Mouse (Mus musculus): Measurements from ENCODE around the gene Aanat.

Aanat gene

DNA sequence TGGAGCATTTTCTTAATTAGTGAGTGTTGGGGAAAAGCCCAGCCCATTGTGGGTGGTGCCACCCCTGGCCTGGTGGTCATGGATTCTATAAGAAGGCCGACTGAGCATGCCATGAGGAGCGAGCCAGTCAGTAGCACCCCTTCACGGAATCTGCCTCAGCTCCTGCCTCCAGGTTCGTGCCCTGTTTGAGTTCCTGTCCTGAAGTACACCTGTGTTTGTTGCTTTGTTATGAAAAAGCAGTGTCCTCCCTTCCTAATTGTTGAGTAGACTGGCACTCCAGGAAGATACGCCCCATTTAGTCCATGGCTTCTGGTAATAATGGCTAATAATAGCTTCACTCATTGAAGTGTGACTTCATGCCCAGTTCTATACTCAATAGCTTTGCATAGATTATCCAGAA, at the start of gene Aanat:
Gene Aanat (plus strand): TSS at position 123 of the 400 bp plus-strand sequence.
- no peak for DNase-seq (ENCODE audit: low spot score in 2 of 2)

GRCm38 (mm10) chr11:116536685-116537084, 49.5 kb upstream of the Aanat start:
- DNase-seq (ENCODE audit: low spot score in 2 of 2) = no peak

- DNase-seq (ENCODE audit: low spot score in 2 of 2) = no peak
These were observed 48.8 kb upstream of the Aanat start for GRCm38 (mm10) chr11:116537388-116537787.

- no peak for DNase-seq (ENCODE audit: low spot score in 2 of 2)
These were observed 48.0 kb upstream of the Aanat start for GRCm38 (mm10) chr11:116538142-116538735.

- no peak for DNase-seq (ENCODE audit: low spot score in 2 of 2)
These were observed 45.0 kb upstream of the Aanat start for GRCm38 (mm10) chr11:116541183-116541582.

GRCm38 (mm10) chr11:116543110-116543509, 43.1 kb upstream of the Aanat start:
- DNase-seq (ENCODE audit: low spot score in 2 of 2) = no peak

GRCm38 (mm10) chr11:116547296-116548060, 38.8 kb upstream of the Aanat start:
- DNase-seq (ENCODE audit: low spot score in 2 of 2) = no peak

DNA sequence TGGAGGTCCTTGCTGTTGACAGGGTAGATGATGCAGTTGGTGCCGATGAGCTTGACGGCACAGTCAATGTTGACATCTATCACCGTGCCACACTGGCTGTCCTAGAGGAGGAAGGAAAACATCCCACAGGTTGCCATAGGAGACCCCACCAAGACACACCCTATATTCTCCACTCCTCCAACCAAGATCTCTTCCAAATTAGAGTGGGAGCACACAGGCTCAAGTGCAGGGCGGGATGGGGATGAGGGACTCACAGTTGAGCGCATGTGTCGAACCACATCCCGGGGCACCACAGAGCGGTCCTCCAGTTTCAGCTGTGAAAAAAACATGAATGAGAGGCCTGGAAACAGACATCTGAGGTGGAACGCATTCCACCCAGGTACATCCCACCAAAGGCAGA, 37.5 kb upstream of the Aanat start:
- no peak for DNase-seq (ENCODE audit: low spot score in 2 of 2)

GRCm38 (mm10) chr11:116549273-116550038, 36.8 kb upstream of the Aanat start:
- no peak for DNase-seq (ENCODE audit: low spot score in 2 of 2)

GRCm38 (mm10) chr11:116550748-116551147, 35.5 kb upstream of the Aanat start:
- DNase-seq (ENCODE audit: low spot score in 2 of 2) = no peak

DNA sequence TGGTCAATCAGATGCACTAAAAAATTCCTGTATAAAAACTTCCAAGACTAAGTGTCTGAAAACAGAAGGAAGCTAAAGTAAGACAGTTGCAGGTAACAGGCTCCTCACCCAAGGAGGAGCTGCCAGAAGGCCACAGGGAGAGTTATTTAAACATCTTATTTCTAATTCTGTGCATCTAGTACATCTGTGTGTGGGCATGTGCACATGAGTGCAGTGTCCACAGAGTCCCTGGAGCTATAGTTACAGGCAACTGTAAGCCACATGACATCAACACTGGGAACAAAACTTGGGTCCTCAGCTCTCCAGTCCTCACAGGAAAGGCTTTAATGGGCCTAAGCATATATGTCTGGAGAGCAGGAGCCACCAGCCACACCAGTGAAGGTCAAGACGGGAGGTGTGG, 34.0 kb upstream of the Aanat start:
- DNase-seq (ENCODE audit: low spot score in 2 of 2) = no peak

GRCm38 (mm10) chr11:116554171-116554878, 31.9 kb upstream of the Aanat start:
- no peak for DNase-seq (ENCODE audit: low spot score in 2 of 2)

DNA sequence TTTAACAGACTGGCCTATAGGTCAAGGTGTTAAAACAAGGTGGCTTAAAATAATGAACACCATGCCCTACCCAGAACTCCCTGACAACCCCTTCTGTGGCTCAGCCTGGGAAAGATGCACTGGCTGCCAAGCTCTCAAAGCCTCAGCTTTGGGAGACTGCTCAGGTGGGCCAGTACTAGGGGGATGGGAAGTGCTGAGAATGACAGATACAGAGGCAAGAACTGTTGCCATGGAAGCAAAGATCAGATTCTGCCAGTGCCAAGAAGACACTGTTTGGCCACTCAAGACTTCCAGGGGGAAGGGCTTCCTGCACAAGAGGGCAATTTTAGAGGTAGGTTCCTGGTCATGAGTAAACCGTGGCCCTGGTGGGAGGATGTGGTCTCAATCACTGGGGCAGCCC, 30.7 kb upstream of the Aanat start:
- no peak for DNase-seq (ENCODE audit: low spot score in 2 of 2)

GRCm38 (mm10) chr11:116556308-116556707, 29.9 kb upstream of the Aanat start:
- DNase-seq (ENCODE audit: low spot score in 2 of 2) = no peak

DNA sequence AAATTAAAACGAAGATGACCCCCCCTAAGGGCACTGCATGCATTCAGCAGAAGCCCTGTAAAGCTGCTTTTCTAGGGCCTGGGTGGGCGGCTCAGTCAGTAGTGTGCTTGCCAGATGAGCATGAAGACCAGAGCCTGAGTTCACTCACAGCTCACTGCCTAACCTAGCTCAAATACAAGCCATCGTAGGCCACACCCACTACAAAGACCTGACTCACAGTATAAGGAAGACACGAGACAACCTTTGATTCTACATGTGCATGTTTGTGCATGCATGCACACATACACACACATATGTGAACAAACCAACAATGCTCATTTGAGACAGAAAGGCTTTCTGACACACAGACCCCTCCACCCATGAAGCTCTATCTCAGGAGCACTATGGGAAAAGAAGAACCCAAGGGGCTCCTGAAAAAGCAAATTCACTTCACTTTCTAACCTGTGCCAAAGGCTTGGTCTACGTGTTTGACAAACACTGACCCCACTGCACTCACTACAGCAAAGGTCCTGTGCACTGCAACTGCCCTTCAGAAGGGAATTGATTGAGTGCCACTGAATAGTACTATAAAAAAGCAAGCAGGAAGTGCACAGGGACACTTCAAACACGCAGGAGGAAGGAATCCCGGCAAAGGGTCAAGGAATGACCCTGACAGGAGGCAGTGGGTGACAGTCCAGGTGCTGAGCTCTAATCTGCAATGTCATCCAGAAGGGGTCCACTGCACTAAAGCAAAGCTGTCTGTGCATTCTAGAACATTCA, 20.8 kb upstream of the Aanat start:
- no peak for DNase-seq (ENCODE audit: low spot score in 2 of 2)

- no peak for DNase-seq (ENCODE audit: low spot score in 2 of 2)
These were observed 18.7 kb upstream of the Aanat start for GRCm38 (mm10) chr11:116567531-116567930.

DNA sequence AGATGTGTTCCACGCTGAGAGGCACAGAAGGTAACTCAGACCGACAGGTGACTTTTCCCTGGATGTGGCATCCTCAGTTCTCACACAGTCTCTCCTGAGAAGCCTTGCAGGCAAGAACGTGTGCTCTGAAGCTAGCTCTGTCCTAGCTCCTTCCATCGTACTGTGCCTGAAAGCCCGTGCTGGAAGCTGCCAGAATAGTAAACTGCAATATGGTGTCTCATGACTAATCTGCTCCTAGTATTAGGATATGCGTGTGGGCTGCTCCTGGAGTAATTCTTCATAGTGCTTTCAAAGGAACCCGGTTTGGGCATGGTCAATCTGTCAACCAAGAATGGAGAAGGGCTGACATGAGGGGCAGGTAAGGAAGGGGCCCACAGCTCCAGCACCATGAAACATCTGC, 15.4 kb upstream of the Aanat start:
- no peak for DNase-seq (ENCODE audit: low spot score in 2 of 2)

DNA sequence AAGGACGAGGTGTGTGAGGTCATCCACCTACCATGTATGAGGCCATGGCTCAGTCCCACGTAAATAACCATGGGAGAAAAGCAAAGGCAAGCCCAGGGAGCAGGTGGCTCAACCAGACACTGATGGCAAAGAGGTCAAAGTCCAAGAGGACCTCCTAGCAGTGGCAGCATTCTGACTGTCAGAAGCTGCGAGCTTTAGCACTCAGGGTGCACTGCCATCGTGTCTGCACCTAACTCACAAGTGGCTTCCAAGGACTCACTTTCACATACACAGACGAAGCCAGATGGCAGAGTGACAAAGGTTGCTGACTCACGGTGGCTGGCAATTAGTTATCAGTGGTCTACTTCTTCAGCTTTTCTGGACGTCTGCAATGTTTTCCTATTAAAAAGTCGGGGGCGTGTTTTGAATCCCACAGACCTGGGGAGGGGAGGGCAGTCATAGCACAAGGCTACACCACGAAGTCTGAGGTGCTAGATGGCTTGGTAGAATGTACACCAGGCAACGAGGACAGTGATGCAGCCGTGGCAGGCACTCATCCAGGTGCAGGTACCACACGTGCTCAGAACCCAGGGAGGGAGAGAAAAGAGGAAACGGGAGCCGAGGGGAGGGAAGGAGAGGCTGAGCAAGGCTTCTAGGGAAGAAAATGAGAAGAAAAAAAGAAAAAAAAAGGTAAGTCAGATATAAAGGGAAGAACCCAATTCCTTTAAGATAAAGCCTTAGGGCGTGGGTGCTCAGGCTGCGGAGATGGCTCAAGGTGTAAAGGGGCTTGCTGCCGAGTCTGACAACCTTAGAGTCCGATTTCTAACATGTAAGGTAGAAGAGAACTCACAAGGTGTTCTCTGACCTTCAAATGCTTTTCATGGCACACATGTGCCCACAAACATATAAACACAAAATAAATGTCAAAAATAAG, 14.2 kb upstream of the Aanat start:
- DNase-seq (ENCODE audit: low spot score in 2 of 2) = peak; percentile 43 to 76

DNA sequence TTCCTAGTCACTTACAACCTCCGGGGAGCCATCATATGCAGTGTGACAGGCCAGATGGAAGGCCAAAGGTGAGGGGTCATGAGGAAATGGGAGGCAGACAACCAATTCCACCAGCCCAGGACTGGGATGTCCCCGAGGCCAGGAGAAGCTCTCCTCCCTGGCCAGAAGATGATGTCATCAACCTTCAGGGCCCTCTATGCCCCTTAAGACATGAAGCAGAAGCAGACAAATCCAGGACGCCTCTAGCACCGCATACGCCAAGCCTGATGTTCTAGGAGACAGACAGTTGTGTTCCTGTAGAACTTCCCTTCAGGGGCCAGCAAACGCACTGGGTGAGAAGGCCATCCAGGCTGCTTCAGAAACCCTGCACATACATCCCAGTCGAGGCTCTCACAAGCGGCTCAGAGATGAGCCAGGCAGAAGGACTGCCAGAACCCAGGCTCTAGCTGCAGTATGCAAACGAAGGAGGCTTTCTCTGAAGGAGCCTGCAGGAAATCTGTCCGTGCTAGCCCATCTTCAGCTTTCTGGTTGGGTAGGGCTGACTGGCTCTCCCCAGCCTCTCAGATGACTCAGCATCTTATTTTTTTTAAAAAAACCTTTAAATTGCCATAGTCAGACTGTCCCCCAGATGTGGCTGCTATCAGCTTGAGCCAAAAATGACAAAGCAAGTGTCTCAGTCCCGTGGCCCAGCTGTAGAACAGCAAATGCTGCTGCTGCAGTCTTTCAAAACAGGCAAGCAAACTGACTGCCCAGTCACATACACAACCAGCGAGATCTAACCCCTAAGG, 13.3 kb upstream of the Aanat start:
- peak in 1 of 2 experiments; percentile 26 for DNase-seq (ENCODE audit: low spot score in 2 of 2)

All from heart, adult 9 months (tissue).